Comparison of ENCODE assay signal across 17 mouse cellular contexts in genomic region chr8:111788497-111788896, GRCm38 (mm10). TPM values are rescaled to one million over a fixed set of nuclear protein-coding genes. Genes with fewer than 3 reads are reported as not detected.
DNase-seq lines count a peak whose midpoint lies in the region; ATAC-seq and TF ChIP-seq lines count a peak whose summit lies in the region.
"Had no signal": no experiment of that assay in that cellular context is flagged by ENCODE, and none has a peak within 500 bp of the region (broad histone marks: within the 10 kb centered on the region; RNA-seq: fewer than 3 reads in every experiment).

No protein-coding gene starts in this region.

- no peak for TF ChIP-seq EP300 in heart, adult 2 months (IDR thresholded peaks at IDR 0.05; ENCODE audit: insufficient read depth, low read depth, low read length)

- 69% methylated on average over 3 of the region's 3 CpGs for WGBS in heart, embryonic 13.5 days
- WGBS in heart, adult 2 months: 94% methylated on average over 3 of the region's 3 CpGs
- WGBS in neural tube, embryonic 11.5 days: 74% methylated on average over 3 of the region's 3 CpGs
- 29% methylated on average over 3 of the region's 3 CpGs for WGBS in limb, embryonic 10.5 days
- WGBS in neural tube, embryonic 15.5 days: 71% methylated on average over 3 of the region's 3 CpGs
- 96% methylated on average over 3 of the region's 3 CpGs for WGBS in thymus, adult 2 months

- no peak overlapping the region for H3K4me2 ChIP-seq in heart, embryonic 13.5 days
- H3K4me2 ChIP-seq in neural tube, embryonic 11.5 days (ENCODE audit: low read depth): no peak overlapping the region
- H3K4me2 ChIP-seq in neural tube, embryonic 15.5 days: no peak overlapping the region

- intact Hi-C loops in heart, adult 2 months (cut with DNase I): loop anchor here (5.0 kb wide), 1 partner anchor 34 kb away; no protein-coding TSS in a partner anchor

- H3K4me1 ChIP-seq in heart, embryonic 13.5 days: peaks cover 69% of the 10 kb centered on the region
- peaks cover 6% of the 10 kb centered on the region for H3K4me1 ChIP-seq in heart, adult 2 months (ENCODE audit: control insufficient read depth, insufficient read depth, low read length)
- H3K4me1 ChIP-seq in neural tube, embryonic 11.5 days (ENCODE audit: control insufficient read depth, insufficient read depth, low read length): peaks cover 17% of the 10 kb centered on the region; the same call in 1 of the 2 replicates
- peaks cover 42% of the 10 kb centered on the region for H3K4me1 ChIP-seq in limb, embryonic 10.5 days
- H3K4me1 ChIP-seq in neural tube, embryonic 15.5 days: peaks cover 34% of the 10 kb centered on the region
- no peaks in the 10 kb centered on the region for H3K4me1 ChIP-seq in thymus, adult 2 months (replicated peaks; ENCODE audit: control insufficient read depth, insufficient read depth, low read length)

- no peak for DNase-seq in heart, adult 2 months
- no peak for DNase-seq in neural tube, embryonic 11.5 days (ENCODE audit: low spot score)
- DNase-seq in neural tube, embryonic 10.5 days (ENCODE audit: extremely low spot score, low spot score): no peak
- peak; percentile 58 for DNase-seq in limb, embryonic 10.5 days (ENCODE audit: low spot score)
- no peak for DNase-seq in thymus, adult 2 months
- no peak for DNase-seq in adrenal gland, adult 18-20 months (ENCODE audit: low spot score in 2 of 2)
- DNase-seq: adrenal gland, postnatal 10 days; cerebellum, adult 8-10 months; forebrain, postnatal 0 days; gastrocnemius, postnatal 10 days; left cerebral cortex, postnatal 4 days; lung, postnatal 36 days; right cerebral cortex, postnatal 14 days had no signal

- no peaks in the 10 kb centered on the region for H3K9me3 ChIP-seq in heart, embryonic 13.5 days
- H3K9me3 ChIP-seq in neural tube, embryonic 11.5 days (ENCODE audit: control insufficient read depth, low read length): no peaks in the 10 kb centered on the region
- H3K9me3 ChIP-seq in limb, embryonic 10.5 days (replicated peaks): no peaks in the 10 kb centered on the region
- no peaks in the 10 kb centered on the region for H3K9me3 ChIP-seq in neural tube, embryonic 15.5 days (replicated peaks)

- no peaks in the 10 kb centered on the region for H3K27me3 ChIP-seq in heart, embryonic 13.5 days (replicated peaks)
- H3K27me3 ChIP-seq in heart, adult 2 months (ENCODE audit: control insufficient read depth, insufficient read depth, low read length): no peaks in the 10 kb centered on the region
- no peaks in the 10 kb centered on the region for H3K27me3 ChIP-seq in neural tube, embryonic 11.5 days (ENCODE audit: control insufficient read depth, insufficient read depth, low read length)
- H3K27me3 ChIP-seq in limb, embryonic 10.5 days (ENCODE audit: low read depth, poor library complexity, severe bottlenecking): no peaks in the 10 kb centered on the region
- no peaks in the 10 kb centered on the region for H3K27me3 ChIP-seq in neural tube, embryonic 15.5 days (replicated peaks)
- no peaks in the 10 kb centered on the region for H3K27me3 ChIP-seq in thymus, adult 2 months (ENCODE audit: control insufficient read depth, insufficient read depth, low read length)

- no peaks in the 10 kb centered on the region for H3K79me2 ChIP-seq in heart, adult 2 months (replicated peaks; ENCODE audit: control insufficient read depth, insufficient read depth, low read length)

- H3K27ac ChIP-seq in heart, embryonic 13.5 days (replicated peaks): peak overlapping the region; percentile 65; the same call in 1 of the 2 replicates
- H3K27ac ChIP-seq in heart, adult 2 months: no peak overlapping the region
- H3K27ac ChIP-seq in neural tube, embryonic 11.5 days (ENCODE audit: low read depth, low read length): 0 out of 2 replicates have a peak overlapping the region, but pooled peaks have one; percentile 31
- H3K27ac ChIP-seq in limb, embryonic 10.5 days: peak overlapping the region; percentile 75; the same call in 1 of the 2 replicates
- peak overlapping the region; percentile 77 for H3K27ac ChIP-seq in neural tube, embryonic 15.5 days (replicated peaks)
- no peak overlapping the region for H3K27ac ChIP-seq in thymus, adult 2 months (ENCODE audit: control insufficient read depth, insufficient read depth, low read length)
- H3K27ac ChIP-seq: liver, embryonic 14.5 days had no signal

- no peak overlapping the region for H3K4me3 ChIP-seq in heart, embryonic 13.5 days
- no peak overlapping the region for H3K4me3 ChIP-seq in heart, adult 2 months
- H3K4me3 ChIP-seq in neural tube, embryonic 11.5 days (ENCODE audit: low read depth, low read length): no peak overlapping the region
- no peak overlapping the region for H3K4me3 ChIP-seq in limb, embryonic 10.5 days
- no peak overlapping the region for H3K4me3 ChIP-seq in neural tube, embryonic 15.5 days (replicated peaks)
- H3K4me3 ChIP-seq in thymus, adult 2 months (ENCODE audit: control insufficient read depth, insufficient read depth, low read length): no peak overlapping the region
- H3K4me3 ChIP-seq: erythroblast, embryonic 14.5 days had no signal

- peak overlapping the region; percentile 67; the same call in 1 of the 2 replicates for H3K9ac ChIP-seq in heart, embryonic 13.5 days
- H3K9ac ChIP-seq in heart, adult 2 months (ENCODE audit: low read depth, low read length): no peak overlapping the region
- no peak overlapping the region for H3K9ac ChIP-seq in neural tube, embryonic 11.5 days (ENCODE audit: low read length)
- H3K9ac ChIP-seq in neural tube, embryonic 15.5 days (replicated peaks): no peak overlapping the region
- H3K9ac ChIP-seq: forebrain, postnatal 0 days; liver, embryonic 14.5 days had no signal

- H3K36me3 ChIP-seq in heart, embryonic 13.5 days: peaks cover 15% of the 10 kb centered on the region
- peaks cover 3% of the 10 kb centered on the region for H3K36me3 ChIP-seq in heart, adult 2 months (ENCODE audit: control insufficient read depth, insufficient read depth, low read length)
- H3K36me3 ChIP-seq in neural tube, embryonic 11.5 days (ENCODE audit: control insufficient read depth, insufficient read depth, low read length): no peaks in the 10 kb centered on the region
- peaks cover 39% of the 10 kb centered on the region for H3K36me3 ChIP-seq in limb, embryonic 10.5 days
- H3K36me3 ChIP-seq in neural tube, embryonic 15.5 days: no peaks in the 10 kb centered on the region
- H3K36me3 ChIP-seq in thymus, adult 2 months (ENCODE audit: control insufficient read depth, insufficient read depth, low read length): no peaks in the 10 kb centered on the region

- ATAC-seq in heart, embryonic 13.5 days (ENCODE audit: extremely low read depth, insufficient number of reproducible peaks, low FRiP score, low TSS enrichment): no peak
- ATAC-seq in neural tube, embryonic 11.5 days (ENCODE audit: insufficient read depth, low FRiP score, low TSS enrichment): no peak
- no peak for ATAC-seq in neural tube, embryonic 15.5 days (ENCODE audit: low FRiP score)
- ATAC-seq: forebrain, postnatal 0 days had no signal

- no peak for TF ChIP-seq POLR2A in heart, adult 2 months (IDR thresholded peaks at IDR 0.05; ENCODE audit: insufficient read depth, low read depth, low read length)
- TF ChIP-seq POLR2A in thymus, adult 2 months (IDR thresholded peaks at IDR 0.05; ENCODE audit: control insufficient read depth, extremely low read depth, insufficient read depth, low read length, poor library complexity): no peak

- no peak for TF ChIP-seq CTCF in heart, adult 2 months (IDR thresholded peaks at IDR 0.05)
- no peak for TF ChIP-seq CTCF in thymus, adult 2 months (IDR thresholded peaks at IDR 0.05; ENCODE audit: borderline replicate concordance, control insufficient read depth, extremely low read depth, insufficient read depth, low read length, poor library complexity)

RNA-seq across cellular contexts. Expression of gene Bcar1, which starts 44.9 kb away (rescaled TPM):
- 40.2 and 43.4 TPM in 2 replicates for polyA plus RNA-seq in heart, embryonic 13.5 days (2015; fragmentation: Nextera tagmentation; extraction: Ambion mirVana)
- 10 to 100 TPM; 19.1 to 21.1 TPM for total RNA-seq in heart, adult 2 months (2021)
- polyA plus RNA-seq in heart, adult 2 months (2012; rRNA removed): 31.3 TPM in 2 replicates
- 60.3 and 62.5 TPM in 2 replicates for polyA plus RNA-seq in neural tube, embryonic 11.5 days (2014; fragmentation: Nextera tagmentation; extraction: Ambion mirVana)
- 50.2 and 50.4 TPM in 2 replicates for polyA plus RNA-seq in limb, embryonic 10.5 days (2016; fragmentation: Nextera tagmentation; extraction: Ambion mirVana)
- polyA plus RNA-seq in neural tube, embryonic 15.5 days (2015; fragmentation: Nextera tagmentation; extraction: Ambion mirVana): 41.5 and 42.8 TPM in 2 replicates
- polyA plus RNA-seq in thymus, adult 2 months (2012; rRNA removed): 11.8 and 14.0 TPM in 2 replicates
- total RNA-seq in adrenal gland, adult 18-20 months (2021): 100 to 1,000 TPM in 1 of 2 experiments, 10 to 100 TPM in 1; 83.9 to 120 TPM

Comparison
In these comparisons a context has a peak if more than half of its experiments do, and no peak if none do; other contexts are left out.
1. H3K27ac ChIP-seq: peak in heart, embryonic 13.5 days (single experiment), neural tube, embryonic 11.5 days (single experiment), limb, embryonic 10.5 days (single experiment) and neural tube, embryonic 15.5 days (single experiment); none in heart, adult 2 months (single experiment) and thymus, adult 2 months (single experiment).